Mouse (Mus musculus): Measurements from ENCODE around the gene Lonp1.

Lonp1 gene

DNA sequence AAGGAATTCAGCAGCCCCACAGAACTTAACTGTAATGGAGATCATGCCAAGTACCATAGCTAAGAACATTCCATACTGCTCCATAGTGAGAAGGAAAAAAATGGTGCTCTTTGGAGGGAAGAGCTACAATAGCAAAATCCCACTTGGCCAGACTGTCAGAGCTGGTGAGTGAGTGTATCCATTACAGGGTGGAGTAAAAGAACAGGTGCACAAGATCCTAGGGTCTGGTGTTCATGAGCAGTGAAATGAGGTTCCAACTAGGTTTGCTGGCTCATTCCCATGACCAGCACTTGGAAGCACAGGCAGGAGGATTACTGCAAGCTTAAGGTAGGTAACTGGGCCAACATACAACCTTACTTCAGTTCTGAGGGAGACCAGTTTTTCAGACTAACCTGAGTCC is 34.1 kb downstream of the Lonp1 start:
- DNase-seq (ENCODE audit: low spot score in 2 of 2), result no peak

DNA sequence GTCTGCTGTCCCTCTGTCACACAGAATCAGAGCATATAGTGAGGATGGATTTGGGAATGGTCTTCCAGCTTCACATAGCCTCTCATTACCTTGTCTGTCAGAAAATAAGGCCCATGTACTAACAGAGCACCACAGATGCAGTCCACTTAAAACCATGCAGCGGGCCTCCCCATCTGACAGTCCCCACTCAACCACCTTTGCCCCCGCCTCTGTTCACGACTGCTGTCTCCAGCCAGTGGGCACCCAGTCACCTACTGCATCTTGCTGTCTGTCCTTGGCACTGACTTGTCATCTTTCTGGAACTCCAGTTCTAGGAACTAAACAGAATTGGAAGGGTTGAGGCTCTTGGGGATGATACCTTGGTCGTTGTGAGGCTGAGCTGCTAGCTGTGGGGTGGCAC is 37.8 kb downstream of the Lonp1 start:
- DNase-seq (ENCODE audit: low spot score in 2 of 2), result no peak

DNA sequence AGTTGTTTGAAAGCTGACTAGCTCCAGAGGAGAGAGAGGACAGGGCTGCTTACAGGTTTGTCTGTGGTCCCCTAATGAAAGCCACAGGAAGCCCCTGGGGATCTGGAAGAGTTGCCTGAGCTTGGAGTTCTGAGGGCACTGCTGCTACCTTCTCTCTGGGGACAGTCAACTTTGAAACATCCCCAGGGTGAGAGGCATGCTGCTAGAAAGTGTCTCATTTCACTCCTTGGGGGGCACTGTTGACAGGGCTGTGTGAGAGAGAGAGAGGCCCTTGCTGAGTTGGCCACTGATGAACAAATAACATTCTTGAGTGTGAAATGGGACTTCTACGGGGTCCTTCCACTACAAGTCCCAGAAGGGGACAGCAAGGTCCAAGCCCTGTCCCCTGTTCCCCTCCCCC is 38.9 kb downstream of the Lonp1 start:
- no peak for DNase-seq (ENCODE audit: low spot score in 2 of 2)

DNA sequence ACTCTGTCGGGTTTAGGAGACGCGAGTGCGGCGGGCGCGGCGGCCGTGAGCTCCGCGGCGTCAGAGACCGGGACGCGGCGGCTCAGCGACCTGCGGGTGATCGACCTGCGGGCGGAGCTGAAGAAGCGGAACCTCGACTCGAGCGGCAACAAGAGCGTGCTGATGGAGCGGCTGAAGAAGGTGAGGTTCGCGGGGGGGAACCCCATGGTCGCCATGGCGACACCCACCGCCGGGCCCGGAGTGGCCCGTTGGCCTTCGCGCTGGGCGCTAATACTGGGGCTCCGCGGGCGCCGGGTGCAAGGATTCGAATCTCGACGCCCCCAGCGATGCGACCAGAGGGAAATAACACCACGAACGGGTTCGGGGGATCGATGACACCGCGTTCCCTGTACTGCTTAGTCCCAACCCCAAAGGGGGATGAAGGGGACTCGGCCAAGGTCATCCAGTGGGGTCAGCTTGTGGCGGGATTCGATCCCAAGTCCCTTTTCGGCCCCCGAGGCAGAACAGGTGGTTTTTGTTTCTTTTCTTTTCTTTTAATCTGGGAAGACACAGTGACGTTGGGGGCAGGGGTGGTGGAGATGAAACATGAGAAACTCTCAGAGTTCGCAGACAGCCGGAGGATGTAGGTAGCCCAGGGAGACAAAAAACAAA is 41.4 kb downstream of the Lonp1 start:
- DNase-seq (ENCODE audit: low spot score in 2 of 2), result peak in 1 of 2 experiments; percentile 38

DNA sequence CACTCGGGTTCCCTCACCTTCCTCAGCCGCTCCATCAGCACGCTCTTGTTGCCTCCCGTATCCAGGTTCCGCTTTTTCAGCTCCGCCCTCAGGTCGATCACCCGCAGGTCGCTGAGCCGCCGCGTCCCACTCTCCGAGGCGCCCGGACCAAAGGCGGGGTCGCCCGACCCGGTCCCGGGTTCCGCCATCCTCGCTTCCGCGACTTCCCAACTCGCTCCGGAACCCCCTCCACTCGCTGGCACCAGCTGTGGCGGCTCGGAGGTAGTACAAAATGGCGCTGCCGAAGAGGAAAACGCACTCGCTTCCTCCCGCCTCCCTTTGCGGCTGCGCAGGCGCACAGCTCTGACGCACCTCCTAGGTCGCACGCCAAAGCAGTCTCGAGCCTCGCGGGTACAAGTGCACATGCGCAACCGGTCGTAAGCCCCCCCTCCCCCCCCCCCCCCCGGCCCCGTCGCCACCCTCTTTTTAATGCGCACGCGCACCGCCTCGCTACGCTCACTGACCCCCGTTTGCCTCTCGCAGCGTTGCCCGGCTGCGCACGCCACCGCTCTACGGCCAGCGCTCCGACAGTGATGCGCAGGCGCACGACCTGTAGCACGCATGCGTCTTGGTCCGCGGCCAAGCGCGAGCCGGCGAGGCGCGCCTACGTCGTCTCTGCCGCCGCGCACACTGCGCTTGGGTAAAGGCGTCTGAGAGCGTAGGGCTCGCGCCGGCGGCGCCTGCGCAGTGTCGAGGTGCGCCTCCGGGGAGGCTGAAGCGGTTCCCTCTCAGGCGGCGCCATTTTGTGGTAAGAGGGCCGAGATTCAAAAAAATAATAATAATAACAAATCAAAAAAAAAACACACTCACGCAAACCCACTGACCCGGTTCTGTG is 42.2 kb downstream of the Lonp1 start, which contains the start of the genes Safb2 and Safb:
TSS of gene Safb2 (minus strand) at position 329 of the 874 bp plus-strand sequence.
TSS of gene Safb (plus strand) at position 569 of the 874 bp plus-strand sequence.
- DNase-seq (ENCODE audit: low spot score in 2 of 2), result peak; percentile 98 to 99

DNA sequence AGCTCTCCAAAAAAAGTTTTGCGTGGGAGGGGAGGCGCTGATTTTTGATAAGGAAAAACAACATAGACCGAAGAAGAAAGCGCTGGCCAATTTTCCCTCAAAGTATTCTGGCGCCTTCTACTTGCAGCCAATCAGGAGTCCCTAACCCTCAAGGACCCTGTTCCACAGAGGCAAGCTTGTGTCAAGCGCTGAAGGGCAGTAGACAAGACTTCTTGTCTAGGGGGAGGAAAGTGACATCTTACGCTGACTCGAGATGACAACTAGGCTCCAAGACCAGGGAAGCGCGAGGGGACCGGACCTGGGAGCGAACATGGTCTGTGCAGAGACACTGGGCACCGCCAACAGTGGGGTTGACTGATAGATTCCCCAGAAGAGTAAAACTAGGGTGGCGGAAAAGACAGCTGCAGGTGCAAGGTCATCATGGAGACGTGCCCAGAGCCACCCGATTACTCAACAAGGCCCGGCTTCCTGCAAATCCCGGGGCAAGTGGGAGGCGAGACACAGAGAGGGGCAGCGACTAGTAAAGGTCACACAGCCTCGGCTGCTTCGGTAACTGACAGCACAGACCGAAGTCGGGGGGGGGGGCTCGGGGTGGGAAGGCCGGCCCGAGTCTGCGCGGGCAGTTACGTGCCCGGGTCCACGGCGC is 43.0 kb downstream of the Lonp1 start:
- peak in 1 of 2 experiments; percentile 50 for DNase-seq (ENCODE audit: low spot score in 2 of 2)

DNA sequence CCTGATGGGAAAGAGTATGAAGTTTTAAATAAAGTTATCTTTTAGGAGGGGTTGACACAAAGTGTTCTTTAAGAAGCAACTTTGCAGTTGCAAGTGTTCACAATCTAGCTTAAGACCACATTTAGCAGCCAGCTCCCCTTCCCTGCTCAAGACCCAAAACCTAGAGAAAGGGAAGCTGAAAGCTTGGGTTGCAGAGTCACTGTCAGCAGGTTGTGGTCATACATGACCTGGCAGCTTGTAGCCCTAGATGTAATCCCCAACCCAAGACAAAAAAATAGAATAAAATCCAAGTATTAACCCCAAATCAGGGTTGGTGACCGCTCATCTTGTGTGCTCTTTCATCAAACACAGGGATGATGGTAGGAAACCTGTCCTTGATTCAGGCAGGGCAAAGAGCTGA is 43.6 kb downstream of the Lonp1 start:
- DNase-seq (ENCODE audit: low spot score in 2 of 2), result no peak

DNA sequence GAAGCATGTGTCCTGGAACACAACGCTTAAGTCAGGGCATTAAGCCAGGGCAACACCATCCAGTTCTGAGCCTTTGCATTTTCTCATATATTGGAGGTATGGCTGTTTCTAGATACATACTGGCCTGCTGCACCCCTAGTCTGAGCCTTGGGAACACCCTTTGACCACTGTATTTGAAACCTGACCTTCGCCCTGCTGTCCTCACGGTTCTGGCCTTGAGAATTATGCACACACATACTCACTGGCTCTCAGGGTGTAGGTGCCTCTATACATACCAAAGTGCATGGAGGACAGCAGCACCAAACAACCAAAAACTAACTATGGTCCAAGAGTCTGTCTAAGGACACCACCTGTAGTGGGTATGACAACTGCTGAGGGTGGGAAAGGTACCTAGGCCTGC is 53.7 kb downstream of the Lonp1 start:
- no peak for DNase-seq (ENCODE audit: low spot score in 2 of 2)

DNA sequence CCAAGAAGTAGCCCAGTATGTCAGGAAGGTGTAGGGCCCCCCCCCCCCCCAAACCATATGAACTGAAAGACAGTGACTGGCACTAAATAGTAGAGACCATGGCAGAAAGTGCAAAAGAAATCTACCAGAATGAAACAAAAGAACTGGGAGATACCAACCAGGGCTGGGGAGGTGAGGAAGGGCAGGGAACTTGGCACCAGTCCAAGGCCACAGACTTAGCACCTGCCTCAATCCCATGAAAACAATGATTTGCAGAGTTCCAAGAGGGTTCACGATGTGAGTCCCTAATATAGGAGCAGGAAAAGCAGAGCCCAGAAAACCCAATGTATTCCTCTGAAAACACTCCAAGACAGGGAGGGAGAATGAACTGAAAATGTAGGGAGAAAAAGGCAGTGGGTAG is 54.5 kb downstream of the Lonp1 start:
- DNase-seq (ENCODE audit: low spot score in 2 of 2), result no peak

DNA sequence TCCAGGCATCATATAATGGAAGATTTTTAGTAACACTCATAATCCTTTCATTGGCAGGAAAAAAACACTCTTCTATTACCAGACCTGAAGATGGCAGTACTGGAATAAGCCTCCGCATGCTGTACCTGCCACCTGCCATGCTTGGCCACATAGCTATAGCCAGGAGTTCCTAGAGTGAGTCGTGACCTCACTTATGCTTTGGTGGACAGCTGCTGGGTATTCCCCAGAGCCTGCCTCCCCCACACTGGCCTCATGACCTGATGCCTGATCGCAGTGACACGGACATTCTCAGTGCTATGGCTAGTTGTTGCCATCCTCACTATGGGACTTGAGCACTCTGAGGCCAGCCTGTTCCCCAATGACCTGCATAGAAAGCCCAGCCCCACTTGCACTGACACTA is 56.4 kb downstream of the Lonp1 start:
- no peak for DNase-seq (ENCODE audit: low spot score in 2 of 2)

DNA sequence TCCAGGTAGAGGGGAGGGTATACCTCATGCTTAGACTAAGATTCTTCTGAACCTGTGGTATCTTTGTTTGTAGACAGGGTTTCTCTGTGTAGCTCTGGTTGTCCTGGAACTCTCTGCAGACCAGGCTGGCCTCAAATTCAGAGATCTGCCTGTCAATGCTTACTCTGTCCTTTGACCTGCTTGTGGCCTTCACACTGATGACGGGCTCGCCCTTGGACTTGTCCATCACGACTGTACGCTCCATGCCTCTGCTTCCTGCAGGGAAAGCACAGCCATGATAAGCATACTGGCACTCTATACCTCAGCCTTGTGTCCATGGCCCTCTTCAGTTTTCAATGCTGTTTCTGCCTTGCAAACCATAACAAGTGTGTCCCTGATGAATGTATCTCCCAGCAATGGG is 59.3 kb downstream of the Lonp1 start:
- no peak for DNase-seq (ENCODE audit: low spot score in 2 of 2)

DNA sequence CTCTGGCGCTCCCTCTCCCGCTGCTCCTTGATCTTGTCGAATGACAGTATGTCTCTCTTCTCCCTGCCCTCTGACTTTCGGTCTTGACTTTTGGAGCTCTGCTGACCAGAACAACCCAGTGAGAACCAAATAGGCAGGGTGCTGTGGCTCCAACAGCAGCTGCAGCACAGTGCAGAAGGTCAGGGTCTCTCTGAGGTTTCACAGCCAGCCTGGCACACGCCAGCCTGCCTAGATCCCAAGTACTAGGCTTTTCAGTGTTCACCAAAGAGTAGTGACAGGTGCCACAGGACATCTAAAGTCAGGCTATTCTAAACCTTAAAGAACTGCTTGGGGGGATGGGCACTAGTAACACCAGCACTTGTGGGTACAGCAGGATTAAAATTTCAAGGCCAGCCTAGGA is 59.8 kb downstream of the Lonp1 start:
- DNase-seq (ENCODE audit: low spot score in 2 of 2), result no peak

DNA sequence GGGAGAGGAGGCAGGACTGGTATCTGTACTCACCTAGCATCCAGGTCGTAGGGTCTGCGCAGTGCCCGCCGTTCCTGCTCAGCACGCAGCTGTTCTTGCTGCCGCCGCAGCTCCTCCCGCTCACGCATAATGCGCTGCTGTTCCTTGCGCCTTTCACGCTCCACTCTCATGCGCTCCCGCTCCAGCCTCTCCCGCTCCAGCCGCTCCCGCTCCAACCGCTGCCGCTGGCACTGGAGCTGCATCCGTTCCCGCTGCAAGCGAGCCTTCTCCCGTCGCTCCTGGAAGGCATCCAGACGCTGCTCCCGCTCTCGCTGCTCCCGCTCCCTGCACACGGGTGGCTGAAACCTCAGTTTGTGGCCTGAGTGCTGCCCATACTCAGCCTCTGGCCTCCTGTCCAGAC is 60.4 kb downstream of the Lonp1 start:
- no peak for DNase-seq (ENCODE audit: low spot score in 2 of 2)
